Comparison of ENCODE assay signal across 20 mouse cellular contexts in genomic region chr7:140032366-140032765, GRCm38 (mm10). TPM values are rescaled to one million over a fixed set of nuclear protein-coding genes. Genes with fewer than 3 reads are reported as not detected.
"Had no signal": no experiment of that assay in that cellular context is flagged by ENCODE, and none has a peak within 500 bp of the region (broad histone marks: within the 10 kb centered on the region; RNA-seq: fewer than 3 reads in every experiment).

No protein-coding gene starts in this region.

- H3K4me2 ChIP-seq: neural tube, embryonic 15.5 days; stomach, embryonic 15.5 days had no signal

- H3K27me3 ChIP-seq: neural tube, embryonic 15.5 days; stomach, embryonic 15.5 days had no signal

- H3K4me3 ChIP-seq: neural tube, embryonic 15.5 days; stomach, embryonic 15.5 days had no signal

- H3K9ac ChIP-seq: neural tube, embryonic 15.5 days; stomach, embryonic 15.5 days had no signal

- DNase-seq: retina, postnatal 1 day; right cerebral cortex, adult 18-20 months; right cerebral cortex, postnatal 14 days; right cerebral cortex, postnatal 25 days; right cerebral cortex, postnatal 4 days; spleen, adult 18-20 months; thymus, adult 18-20 months; thymus, adult 2 months; thymus, postnatal 14 days; thymus, postnatal 25 days; thymus, postnatal 36 days; thymus, postnatal 4 days had no signal

- H3K9me3 ChIP-seq: neural tube, embryonic 15.5 days; stomach, embryonic 15.5 days had no signal

- H3K27ac ChIP-seq: neural tube, embryonic 15.5 days; stomach, embryonic 15.5 days; stomach, postnatal 0 days had no signal

RNA-seq across cellular contexts. Expression of gene Msx3, which starts 16.5 kb away (rescaled TPM):
- total RNA-seq: neutrophil, adult 5-6 weeks had no signal
- polyA plus RNA-seq: small intestine, adult 2 months; spleen, adult 2 months; stomach, embryonic 14.5 days; stomach, embryonic 15.5 days; stomach, postnatal 0 days; testis, adult 2 months had no signal

RNA-seq across cellular contexts. Expression of gene Caly, which starts 50.0 kb away (rescaled TPM):
- total RNA-seq: neutrophil, adult 5-6 weeks had no signal
- polyA plus RNA-seq: spleen, adult 2 months had no signal
